Mouse (Mus musculus): Measurements from ENCODE around the gene Cdk11b. TPM values are rescaled to one million over a fixed set of nuclear protein-coding genes. Genes with fewer than 3 reads are reported as not detected.

Gene Cdk11b
- polyA plus RNA-seq, 1 experiment, result 40.4 TPM

DNA sequence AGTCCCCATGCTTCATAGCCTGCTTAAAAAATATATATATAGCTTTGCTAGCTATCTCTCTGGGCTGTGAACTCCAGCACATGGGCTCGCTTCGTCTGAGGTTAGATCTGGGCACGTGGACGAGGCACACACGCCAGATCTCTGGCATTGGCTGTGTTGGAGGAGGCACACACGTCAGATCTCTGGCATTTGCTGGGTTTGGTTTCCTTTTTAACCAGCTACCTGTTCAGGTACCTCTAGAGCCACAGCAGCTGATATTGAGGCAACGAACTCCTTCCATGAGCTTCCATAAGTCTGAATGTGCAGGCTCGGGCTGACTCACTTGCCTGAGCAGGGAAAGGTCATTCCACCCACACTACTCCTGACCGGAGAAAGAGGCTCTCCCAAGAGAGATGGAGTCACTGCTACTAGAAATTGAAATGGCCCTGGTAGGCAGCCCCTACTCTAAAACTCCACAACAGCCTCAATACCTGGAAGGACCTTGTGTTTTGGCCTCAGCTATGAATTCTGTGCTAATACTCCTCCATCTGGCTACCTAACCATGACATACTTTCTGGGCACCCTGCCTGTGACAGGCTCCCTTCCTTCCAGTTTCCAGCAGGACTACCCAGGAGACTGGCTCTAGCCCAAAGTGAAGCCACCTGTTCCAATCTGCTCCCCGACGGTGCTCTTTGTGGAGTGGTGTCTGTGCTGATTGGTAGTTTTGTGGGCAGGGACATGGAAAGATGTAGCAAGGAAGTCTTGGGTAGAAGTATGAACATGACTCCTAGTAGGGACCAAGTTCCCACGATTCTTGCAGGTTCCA lies 66.1 kb downstream of the Cdk11b start:
- TF ChIP-seq FOSL1 (IDR thresholded peaks at IDR 0.05; ENCODE audit: insufficient read depth, low read length, poor library complexity, severe bottlenecking) (no peak), MAX (IDR thresholded peaks at IDR 0.05) (no peak), USF1 (IDR thresholded peaks at IDR 0.05; ENCODE audit: low read depth) (no peak), CTCF (IDR thresholded peaks at IDR 0.05; ENCODE audit: control insufficient read depth, insufficient read depth, insufficient read length) (no peak), MYOG (IDR thresholded peaks at IDR 0.05; ENCODE audit: control insufficient read depth, extremely low read depth, insufficient read length) (no peak), MYOD1 (IDR thresholded peaks at IDR 0.05; ENCODE audit: control insufficient read depth, insufficient read length, low read depth) (no peak), CEBPB (IDR thresholded peaks at IDR 0.05; ENCODE audit: low read depth) (no peak)
- no peak overlapping the region for H3K4me3 ChIP-seq (ENCODE audit: insufficient read depth, poor library complexity, severe bottlenecking)
- H3K79me3 ChIP-seq (ENCODE audit: low read depth), result no peaks in the 10 kb centered on the region
- no peaks in the 10 kb centered on the region for H3K79me2 ChIP-seq (ENCODE audit: control insufficient read depth, insufficient read depth)
- peaks cover 5% of the 10 kb centered on the region for H3K27me3 ChIP-seq (ENCODE audit: control insufficient read depth, insufficient read depth, insufficient read length)
- no peak overlapping the region for H3ac ChIP-seq (ENCODE audit: control insufficient read depth, insufficient read length, low read depth)
- H3K36me3 ChIP-seq (ENCODE audit: control insufficient read depth, insufficient read depth), result no peaks in the 10 kb centered on the region

DNA sequence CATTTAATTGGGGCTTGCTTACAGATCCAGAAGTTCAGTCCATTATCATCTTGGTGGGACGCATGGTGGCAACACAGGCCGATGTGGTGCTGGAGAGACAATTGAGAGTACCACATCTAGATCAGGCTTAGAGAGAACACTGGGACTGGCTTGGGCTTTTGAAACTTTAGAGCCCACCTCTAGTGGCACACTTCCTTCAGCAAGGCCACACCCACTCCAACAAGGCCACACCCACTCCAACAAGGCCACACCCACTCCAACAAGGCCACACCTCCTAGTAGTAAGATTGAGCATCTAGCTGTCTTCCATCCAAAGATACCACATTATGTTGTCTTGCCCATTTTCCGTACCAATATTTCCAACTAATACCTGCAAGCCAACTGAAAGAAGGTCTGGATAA lies 67.8 kb downstream of the Cdk11b start:
- H3K36me3 ChIP-seq (ENCODE audit: control insufficient read depth, insufficient read depth), result no peaks in the 10 kb centered on the region
- no peak overlapping the region for H3K4me3 ChIP-seq (ENCODE audit: insufficient read depth, poor library complexity, severe bottlenecking)
- H3K79me2 ChIP-seq (ENCODE audit: control insufficient read depth, insufficient read depth), result no peaks in the 10 kb centered on the region
- H3K27me3 ChIP-seq (ENCODE audit: control insufficient read depth, insufficient read depth, insufficient read length), result no peaks in the 10 kb centered on the region
- H3ac ChIP-seq (ENCODE audit: control insufficient read depth, insufficient read length, low read depth), result no peak overlapping the region
- H3K79me3 ChIP-seq (ENCODE audit: low read depth), result no peaks in the 10 kb centered on the region
- TF ChIP-seq MYOD1 (IDR thresholded peaks at IDR 0.05; ENCODE audit: control insufficient read depth, insufficient read length, low read depth), result no peak
- TF ChIP-seq MYOG (IDR thresholded peaks at IDR 0.05; ENCODE audit: control insufficient read depth, extremely low read depth, insufficient read length), result no peak
- no peak for TF ChIP-seq CEBPB (IDR thresholded peaks at IDR 0.05; ENCODE audit: low read depth)
- no peak for TF ChIP-seq FOSL1 (IDR thresholded peaks at IDR 0.05; ENCODE audit: insufficient read depth, low read length, poor library complexity, severe bottlenecking)
- TF ChIP-seq MAX (IDR thresholded peaks at IDR 0.05), result no peak
- no peak for TF ChIP-seq USF1 (IDR thresholded peaks at IDR 0.05; ENCODE audit: low read depth)
- TF ChIP-seq CTCF (IDR thresholded peaks at IDR 0.05; ENCODE audit: control insufficient read depth, insufficient read depth, insufficient read length), result no peak

DNA sequence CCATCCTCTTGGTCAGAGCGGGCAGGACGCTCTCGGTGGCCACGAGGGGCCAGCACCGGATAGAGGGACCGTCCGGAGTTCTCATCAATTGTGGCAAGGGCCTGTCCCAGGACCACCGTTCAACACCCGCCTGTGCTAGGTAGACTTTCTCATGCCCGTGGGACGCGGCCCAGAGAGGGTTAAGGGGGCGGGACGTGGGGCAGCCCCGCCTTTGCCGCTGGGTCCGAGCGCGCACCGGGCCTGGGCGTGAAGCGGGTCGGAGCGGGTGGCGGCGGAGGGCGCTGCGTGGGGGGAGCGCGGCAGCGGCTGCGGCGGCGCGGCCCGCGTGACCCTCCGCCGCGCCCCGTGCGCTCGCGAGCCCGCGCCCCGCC lies 69.4 kb downstream of the Cdk11b start, which contains the start of gene Fndc10:
Gene Fndc10 (plus strand): TSS at position 232 of the 371 bp plus-strand sequence.
- H3K27me3 ChIP-seq (ENCODE audit: control insufficient read depth, insufficient read depth, insufficient read length), result no peaks in the 10 kb centered on the region
- H3K79me2 ChIP-seq (ENCODE audit: control insufficient read depth, insufficient read depth), result no peaks in the 10 kb centered on the region
- peak within 1 kb of the TSS; percentile 73 for H3ac ChIP-seq (ENCODE audit: control insufficient read depth, insufficient read length, low read depth)
- no peaks in the 10 kb centered on the region for H3K79me3 ChIP-seq (ENCODE audit: low read depth)
- no peak for TF ChIP-seq MYOD1 (IDR thresholded peaks at IDR 0.05; ENCODE audit: control insufficient read depth, insufficient read length, low read depth)
- TF ChIP-seq USF1 (IDR thresholded peaks at IDR 0.05; ENCODE audit: low read depth), result no peak
- TF ChIP-seq CEBPB (IDR thresholded peaks at IDR 0.05; ENCODE audit: low read depth), result no peak
- no peak for TF ChIP-seq CTCF (IDR thresholded peaks at IDR 0.05; ENCODE audit: control insufficient read depth, insufficient read depth, insufficient read length)
- no peak for TF ChIP-seq FOSL1 (IDR thresholded peaks at IDR 0.05; ENCODE audit: insufficient read depth, low read length, poor library complexity, severe bottlenecking)
- no peak for TF ChIP-seq MYOG (IDR thresholded peaks at IDR 0.05; ENCODE audit: control insufficient read depth, extremely low read depth, insufficient read length)
- TF ChIP-seq MAX (IDR thresholded peaks at IDR 0.05), result no peak
- H3K36me3 ChIP-seq (ENCODE audit: control insufficient read depth, insufficient read depth), result no peaks in the 10 kb centered on the region
- peak within 1 kb of the TSS; percentile 37 for H3K4me3 ChIP-seq (ENCODE audit: insufficient read depth, poor library complexity, severe bottlenecking)

DNA sequence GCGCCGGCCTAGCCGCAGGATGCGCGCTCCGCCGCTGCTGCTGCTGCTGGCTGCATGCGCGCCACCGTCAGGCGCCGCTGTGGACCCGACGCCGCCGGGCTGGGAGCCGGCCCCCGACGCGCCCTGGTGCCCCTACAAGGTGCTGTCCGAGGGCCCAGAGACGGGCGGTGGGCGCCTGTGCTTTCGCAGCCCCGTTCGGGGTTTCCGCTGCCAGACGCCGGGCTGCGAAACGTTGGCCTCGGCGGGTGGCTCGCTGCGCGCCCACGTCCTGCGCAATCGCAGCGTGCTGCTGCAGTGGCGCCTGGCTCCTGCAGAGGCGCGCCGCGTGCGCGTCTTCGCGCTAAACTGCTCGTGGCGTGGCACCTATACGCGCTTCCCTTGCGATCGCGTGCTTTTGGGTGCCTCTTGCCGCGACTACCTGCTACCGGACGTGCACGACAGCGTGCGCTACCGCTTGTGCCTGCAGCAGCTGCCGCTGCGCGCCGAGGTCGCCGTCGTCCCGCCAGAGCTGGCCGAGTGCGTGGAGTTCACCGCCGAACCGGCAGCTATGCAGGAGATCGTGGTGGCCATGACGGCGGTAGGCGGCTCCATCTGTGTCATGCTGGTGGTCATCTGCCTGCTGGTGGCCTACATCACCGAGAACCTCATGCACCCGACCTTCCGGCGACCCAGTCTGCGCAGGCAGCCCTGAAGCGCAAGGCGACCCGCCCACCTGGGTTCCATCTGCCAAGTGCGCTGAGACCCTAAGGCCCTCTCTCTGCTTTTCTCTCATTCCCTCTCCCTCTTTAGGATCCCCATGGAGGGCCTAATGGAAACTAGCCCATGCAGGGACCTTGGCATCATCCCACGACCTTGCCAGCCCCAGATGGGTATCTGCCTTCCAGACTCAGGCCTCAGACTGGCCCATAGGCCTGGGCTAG lies 70.1 kb downstream of the Cdk11b start:
- Histone ChIP-seq H3ac (ENCODE audit: control insufficient read depth, insufficient read length, low read depth) (peak overlapping the region; percentile 73), H3K27me3 (ENCODE audit: control insufficient read depth, insufficient read depth, insufficient read length) (no peaks in the 10 kb centered on the region), H3K36me3 (ENCODE audit: control insufficient read depth, insufficient read depth) (no peaks in the 10 kb centered on the region), H3K79me3 (ENCODE audit: low read depth) (no peaks in the 10 kb centered on the region), H3K4me3 (ENCODE audit: insufficient read depth, poor library complexity, severe bottlenecking) (peak overlapping the region; percentile 37), H3K79me2 (ENCODE audit: control insufficient read depth, insufficient read depth) (no peaks in the 10 kb centered on the region)
- TF ChIP-seq MAX (IDR thresholded peaks at IDR 0.05) (peak; percentile 85), MYOG (IDR thresholded peaks at IDR 0.05; ENCODE audit: control insufficient read depth, extremely low read depth, insufficient read length) (no peak)

DNA sequence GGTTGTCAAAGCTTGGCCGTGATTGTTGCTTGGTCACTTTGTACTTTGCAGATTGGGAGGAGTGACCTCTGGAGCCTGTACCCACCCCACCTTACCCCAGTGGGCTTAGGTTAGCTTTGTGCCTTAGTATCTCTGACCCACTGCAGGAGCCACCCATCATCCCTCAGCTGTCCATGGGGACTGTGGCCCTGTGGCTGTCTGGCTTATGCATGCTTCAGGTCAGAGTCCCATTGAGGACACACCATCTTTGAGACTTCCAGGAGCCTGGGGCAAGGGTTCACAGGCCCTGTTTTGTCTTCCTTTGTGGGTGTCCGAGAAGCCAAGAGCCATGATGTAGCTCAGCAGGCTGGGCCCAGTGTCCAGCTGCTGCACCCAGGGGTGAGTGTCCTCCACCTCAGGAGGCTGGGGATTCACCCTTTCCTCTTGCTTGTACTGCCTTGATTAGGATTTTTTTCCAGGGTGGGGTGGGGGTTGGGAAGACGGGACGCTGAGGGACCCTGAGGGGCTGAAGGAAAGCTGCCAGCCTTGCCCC lies 70.9 kb downstream of the Cdk11b start:
- Histone ChIP-seq H3K79me2 (ENCODE audit: control insufficient read depth, insufficient read depth) (no peaks in the 10 kb centered on the region), H3K4me3 (ENCODE audit: insufficient read depth, poor library complexity, severe bottlenecking) (no peak overlapping the region), H3K36me3 (ENCODE audit: control insufficient read depth, insufficient read depth) (no peaks in the 10 kb centered on the region), H3K79me3 (ENCODE audit: low read depth) (no peaks in the 10 kb centered on the region), H3K27me3 (ENCODE audit: control insufficient read depth, insufficient read depth, insufficient read length) (no peaks in the 10 kb centered on the region), H3ac (ENCODE audit: control insufficient read depth, insufficient read length, low read depth) (no peak overlapping the region)
- TF ChIP-seq MYOG (IDR thresholded peaks at IDR 0.05; ENCODE audit: control insufficient read depth, extremely low read depth, insufficient read length), result no peak
- TF ChIP-seq CTCF (IDR thresholded peaks at IDR 0.05; ENCODE audit: control insufficient read depth, insufficient read depth, insufficient read length), result no peak
- TF ChIP-seq CEBPB (IDR thresholded peaks at IDR 0.05; ENCODE audit: low read depth), result no peak
- no peak for TF ChIP-seq MAX (IDR thresholded peaks at IDR 0.05)
- TF ChIP-seq MYOD1 (IDR thresholded peaks at IDR 0.05; ENCODE audit: control insufficient read depth, insufficient read length, low read depth), result no peak
